Mouse (Mus musculus) lung, adult 18-20 months (tissue): ENCODE results near the gene Trio.

Experiments
- DNase-seq, 2 experiments: peaks; one replicate each; pipeline ENCODE4 v3.0.0; 2022; ENCODE audit warnings: mixed read lengths in 2 of 2

The Trio gene

DNA sequence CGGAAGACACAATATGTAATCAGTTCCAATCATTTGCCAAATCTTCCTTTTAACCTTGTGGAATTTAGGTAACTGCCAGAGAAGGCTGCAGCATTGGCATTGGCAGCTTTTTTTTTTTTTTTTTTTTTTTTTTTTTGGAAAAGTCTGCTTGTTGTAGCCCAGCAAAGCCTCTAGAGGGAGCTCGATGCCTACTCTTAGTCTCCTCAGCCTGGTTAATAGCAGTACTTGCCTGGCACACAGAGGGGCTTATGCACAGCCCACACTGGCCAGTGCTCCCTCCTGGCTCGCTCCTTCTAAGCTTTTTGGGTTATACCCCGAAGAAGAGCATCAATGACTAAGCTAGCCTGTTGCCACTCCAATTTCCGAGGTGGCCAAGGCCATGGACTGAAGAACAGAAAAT, 106.1 kb downstream of the Trio start:
- DNase-seq: peak in 1 of 2 experiments; percentile 44

DNA sequence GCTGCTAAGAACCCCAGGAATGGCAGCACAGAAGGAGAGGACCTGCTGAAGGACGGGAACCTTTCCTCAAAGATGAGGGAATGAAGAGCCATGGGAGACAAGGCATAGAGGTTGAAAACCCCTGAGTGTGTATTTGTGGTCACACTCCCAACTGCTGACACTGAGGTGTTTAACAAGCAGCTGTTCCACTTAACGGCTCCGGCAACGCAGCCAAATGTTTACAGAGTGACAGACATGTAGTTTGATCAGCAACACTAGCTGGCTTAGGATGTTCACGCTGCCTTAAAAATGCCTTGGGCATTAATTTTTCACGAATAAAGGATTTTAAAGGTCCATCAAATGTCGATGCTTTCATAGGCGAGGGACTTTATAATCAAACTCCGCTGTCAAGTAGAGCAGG, 106.8 kb downstream of the Trio start:
- no peak for DNase-seq

DNA sequence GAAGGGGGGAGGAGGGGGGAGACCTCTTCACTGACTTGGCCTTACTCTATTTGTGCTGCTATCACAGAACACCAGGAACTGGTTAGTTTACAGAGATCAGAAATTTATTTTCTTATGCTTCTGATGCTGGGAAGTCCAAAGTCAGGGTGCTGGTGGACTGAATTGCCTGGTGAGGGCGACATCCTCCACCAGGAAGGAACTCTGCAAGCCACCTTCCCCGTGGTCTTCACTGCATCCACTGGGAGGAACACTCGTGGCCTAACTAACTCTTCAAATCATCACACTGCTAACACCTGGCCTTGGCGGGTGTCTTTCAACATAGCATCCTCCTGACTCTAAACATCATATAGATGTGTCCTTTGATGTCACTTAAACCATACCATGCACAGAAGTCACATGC, 109.4 kb downstream of the Trio start:
- no peak for DNase-seq

DNA sequence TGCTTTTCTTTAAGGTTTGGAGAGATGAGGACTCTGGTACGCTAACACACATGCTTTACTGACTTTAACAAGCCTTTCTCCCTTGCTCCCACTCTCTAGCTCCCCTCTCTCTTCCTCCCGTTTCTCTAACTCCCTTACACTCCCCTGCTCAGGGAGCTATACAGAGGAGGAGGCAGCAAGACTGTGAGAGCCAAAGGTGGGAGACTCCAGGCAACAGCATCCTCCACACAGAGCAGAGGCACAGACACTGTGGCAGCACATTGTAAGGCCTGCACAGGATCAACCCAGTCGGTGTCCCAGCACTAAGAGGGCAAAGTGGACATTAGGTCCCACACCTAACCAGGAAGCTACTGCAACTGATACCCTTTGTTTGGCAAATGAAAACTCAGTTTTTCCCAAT, 112.6 kb downstream of the Trio start:
- DNase-seq: no peak

DNA sequence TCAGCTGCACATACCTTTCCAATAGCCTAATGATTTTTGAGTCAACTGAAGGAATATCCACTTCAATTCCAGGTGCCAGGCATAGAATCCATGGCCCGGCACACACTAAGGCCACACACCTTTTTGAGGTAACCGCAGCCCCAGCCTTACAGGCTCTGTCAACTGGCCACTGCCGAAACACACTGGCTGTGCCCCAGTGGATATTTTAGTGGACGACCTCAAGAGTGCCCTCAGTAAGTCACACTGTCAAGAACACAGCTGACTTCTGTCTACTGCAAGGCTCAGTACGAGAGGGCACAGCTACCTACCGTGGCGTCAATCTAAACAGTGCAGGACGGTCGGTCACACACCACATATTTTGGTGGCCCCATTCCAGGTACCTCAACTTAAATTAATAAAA, 114.5 kb downstream of the Trio start:
- no peak for DNase-seq

DNA sequence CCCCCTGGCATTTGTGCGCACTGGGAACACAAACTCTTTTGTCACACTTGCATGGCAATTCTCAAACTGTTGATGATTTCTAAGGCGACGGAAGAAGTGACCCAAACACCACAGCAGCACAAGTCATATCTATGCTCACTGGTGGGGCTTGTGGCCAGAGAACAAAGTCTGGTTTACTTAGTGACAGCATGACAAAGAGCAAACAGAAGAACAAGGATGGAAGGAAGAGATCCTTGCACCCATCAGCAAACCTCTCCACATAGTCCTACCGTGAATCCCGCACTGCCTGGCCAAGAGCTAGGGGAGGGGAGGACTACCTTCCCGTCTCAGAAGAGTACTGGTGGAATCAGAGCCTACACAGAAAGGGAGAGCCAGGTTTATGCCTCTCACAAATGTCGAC, 115.5 kb downstream of the Trio start:
- DNase-seq: no peak

DNA sequence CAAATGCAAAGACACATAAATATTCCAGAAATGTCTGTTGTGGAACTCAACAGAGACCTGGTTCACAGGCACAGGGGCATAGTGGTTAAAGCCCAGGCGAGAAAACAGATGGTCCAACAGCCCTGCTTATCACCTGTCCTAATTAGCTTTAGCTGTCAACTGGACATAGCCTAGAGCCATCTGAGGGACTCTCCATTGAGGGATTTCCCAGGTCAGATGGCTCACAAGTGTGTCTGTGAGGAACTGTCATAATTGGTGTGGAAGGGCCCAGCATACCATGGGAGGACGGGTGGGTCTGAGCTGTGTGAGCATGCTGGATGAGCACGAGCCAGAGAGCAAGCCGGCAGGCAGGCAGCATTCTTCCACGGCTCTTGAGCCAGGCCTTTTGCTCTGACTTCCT, 118.0 kb downstream of the Trio start:
- DNase-seq: no peak

DNA sequence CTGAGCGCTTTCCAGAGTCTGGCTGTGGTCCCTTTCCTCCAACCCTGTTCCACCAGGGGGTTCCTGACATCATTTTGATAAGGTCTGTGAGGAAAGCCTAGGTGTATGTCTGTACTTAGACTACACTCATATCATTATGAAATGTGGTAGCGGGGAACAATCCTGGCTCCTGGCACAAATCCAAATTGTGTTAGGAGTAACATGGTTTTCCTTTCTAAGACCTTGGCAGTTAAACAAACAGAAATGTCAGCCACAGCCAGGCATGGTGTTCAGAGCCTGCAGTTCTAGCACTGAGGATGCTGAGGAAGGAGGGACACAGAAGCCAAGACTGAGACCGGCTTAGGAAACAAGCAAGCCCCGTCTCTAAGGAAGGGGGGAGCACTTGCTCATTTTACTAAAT, 119.2 kb downstream of the Trio start:
- DNase-seq: no peak

DNA sequence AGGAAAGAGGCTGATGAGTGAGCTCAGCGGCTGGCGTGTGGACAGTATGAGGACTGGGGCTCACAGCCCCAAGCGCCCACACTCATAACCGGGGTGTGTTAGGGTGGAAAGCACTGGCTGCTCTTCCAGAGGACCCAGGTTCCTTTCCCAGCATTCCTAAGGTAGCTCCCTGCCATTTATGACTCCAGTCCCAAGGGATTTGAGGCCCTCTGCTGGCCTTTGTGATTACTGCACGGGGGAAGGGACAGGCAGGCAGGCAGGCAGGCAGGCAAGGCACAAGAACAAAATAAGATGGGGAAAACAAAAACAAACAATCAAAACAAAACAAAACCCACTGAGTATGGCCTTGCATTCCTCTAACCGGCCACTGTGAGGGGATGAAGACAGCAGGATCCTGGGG, 120.3 kb downstream of the Trio start:
- no peak for DNase-seq

DNA sequence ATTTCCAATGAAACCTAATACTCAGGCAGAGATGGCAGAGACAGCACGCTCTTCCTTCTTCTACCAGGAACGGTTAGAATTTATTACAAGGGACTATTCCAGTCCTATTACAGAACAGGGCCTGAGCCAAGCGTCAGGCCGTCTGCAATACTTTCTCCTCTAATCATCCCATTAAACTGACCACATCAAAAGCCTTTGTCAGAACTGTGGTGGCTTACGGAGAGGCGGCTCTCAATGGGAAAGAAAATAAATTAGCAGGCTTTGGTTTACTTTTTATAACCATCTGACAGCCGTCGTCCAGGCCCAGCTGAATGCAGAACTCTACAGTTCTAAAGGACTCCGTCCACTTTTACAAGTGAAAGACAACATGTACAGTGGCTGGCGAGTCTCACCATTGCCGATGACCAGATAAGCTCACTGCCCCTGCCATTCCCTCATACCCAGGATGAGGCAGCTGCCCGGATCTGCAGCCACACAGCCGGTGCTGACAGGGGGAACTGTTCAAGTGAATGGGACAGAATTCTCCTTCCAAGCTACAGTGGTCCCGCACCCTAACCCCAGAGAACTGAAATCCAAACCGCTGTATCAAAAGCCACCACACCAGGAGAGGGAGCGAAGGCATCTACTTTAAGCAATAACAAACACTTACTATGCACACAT, 121.2 kb downstream of the Trio start:
- DNase-seq: no peak

DNA sequence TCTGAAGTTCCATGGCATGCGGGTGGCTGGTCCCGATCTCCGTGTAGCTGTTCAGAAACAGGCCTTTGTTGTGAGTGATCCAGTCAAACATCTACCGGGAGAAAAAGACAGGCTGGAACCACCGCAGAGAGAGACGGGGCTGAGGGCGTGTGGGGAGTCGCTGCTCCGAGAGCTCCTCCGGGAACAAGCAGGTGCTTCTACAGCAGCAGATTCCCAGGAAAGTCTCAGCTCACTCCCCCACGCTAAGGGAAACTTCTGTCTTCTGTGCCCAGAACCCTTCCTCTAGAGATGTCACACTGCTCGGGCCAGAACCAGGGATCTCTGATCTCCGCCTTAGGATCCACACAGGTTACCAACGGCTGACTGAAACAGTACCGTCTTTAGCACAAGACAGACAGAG, 124.4 kb downstream of the Trio start:
- DNase-seq: no peak

DNA sequence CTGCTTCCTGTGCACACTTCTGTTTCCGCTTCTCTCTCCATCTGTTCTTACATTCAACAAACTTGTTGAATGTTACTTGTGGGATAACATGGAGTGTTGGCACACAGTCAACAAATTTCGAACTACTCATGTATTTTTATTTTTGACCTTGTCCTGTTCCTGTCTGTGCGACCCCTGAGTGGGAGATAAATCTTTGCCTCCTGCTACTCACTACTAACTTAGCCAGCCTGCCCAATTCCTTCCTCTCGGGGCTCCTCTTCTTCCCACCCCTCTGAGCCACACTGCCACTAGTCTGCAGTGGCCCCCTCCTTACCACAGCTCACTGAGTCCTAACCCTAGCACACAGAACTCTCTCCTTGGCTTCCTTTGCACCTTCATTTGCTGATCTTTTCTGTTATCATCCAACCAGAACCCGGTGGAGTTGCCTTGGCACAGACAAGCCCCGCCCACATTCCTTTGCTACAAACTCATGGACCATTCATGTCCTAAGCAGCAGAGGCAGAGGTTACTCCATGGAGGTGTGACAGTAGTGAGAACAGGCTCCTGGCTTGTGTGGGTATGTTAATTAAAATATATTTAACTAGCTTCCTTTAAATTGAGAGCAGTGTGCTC, 126.7 kb downstream of the Trio start:
- no peak for DNase-seq

DNA sequence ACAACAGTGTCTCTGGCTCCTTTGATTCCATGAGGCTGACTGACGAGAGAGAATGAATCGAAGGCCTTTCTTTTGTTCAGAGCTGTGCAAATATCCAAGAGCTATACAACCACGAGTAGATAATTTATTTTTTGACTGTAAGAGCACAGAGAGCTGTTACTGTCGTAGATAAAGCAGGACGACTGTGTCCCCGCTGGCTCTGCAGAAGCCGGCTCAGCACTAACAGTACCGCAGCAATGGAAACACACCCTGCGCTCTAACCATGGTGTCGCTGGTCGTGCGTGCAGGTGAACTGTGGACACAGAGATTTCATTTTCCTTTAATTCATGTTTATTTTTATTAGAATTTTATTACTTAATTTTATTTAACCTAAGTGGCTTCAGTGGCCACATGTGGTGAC, 131.5 kb downstream of the Trio start:
- no peak for DNase-seq

DNA sequence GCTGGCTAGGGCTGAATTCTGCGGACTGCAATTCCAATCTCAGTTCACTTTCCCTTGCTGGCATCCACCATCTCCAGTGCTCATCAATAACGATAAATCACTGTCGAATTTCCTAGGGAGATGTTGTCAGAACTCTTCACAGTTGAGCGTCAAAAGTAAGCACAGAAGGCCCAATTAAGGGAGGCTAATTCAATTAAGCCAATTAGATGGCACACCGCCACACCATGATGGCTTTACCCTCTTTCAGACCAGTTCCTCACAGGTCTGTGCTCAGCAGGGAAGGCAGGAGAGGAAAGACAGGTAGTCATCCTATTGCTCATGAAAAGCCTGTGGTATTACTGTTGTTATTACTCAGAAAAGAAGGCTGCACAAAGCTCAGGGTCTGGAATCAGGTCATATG, 133.6 kb downstream of the Trio start:
- no peak for DNase-seq

DNA sequence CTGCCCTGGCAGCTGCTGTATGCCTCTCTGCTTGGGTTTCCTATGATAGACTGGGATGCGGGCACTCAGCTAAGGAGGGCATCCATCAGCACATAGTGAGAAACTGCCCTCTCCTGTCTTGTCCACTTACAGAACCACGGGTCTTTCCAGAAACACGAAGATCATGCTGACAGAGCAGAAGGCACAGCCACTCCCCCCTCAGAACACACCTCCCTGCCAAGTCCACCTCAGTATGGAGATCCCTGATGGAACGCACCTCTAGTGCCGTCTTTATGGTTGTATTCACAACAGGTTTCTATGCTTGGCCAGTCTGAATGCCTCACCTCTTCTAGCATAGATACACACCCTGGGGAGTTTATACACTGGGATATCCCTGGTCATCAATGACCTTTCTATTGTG, 135.0 kb downstream of the Trio start:
- DNase-seq: no peak

DNA sequence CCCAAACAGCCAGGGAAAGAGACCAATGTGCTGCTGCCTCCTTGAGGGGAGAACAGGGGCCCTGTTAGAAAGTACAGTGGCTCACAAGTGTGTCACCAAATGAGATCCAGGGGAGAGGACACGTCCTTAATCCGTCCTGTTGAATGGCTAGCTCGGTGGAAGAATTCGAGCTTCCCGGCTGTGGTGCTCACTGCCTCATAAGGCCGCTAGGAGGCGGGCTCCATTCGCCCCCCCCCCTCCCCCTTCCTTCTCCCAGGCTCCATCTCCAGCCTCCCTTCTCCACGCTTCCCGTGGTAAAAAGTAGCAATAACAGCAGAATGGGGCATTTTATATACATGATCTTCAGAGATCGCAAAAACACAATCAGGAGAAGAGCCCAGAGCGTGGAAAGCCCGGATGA, 137.5 kb downstream of the Trio start:
- DNase-seq: no peak

DNA sequence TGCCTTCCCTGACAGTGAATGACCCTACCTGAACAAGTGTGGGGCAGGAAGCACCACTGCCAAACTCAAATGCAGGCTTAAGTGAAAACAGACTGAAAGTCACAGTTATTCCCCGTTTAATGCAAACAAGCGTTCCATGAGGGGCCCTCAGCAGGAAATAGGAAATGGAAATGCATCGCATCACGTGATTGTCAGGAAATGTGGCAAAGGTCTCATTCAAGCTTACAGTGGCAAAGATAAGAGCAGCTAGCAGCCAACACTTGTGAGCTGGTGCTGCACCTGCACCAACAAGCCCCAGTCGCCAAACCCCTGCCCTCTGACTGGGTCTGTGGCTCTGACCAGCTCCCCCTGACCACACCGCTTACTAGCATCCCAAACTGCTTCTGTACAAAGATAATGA, 138.7 kb downstream of the Trio start:
- DNase-seq: no peak

DNA sequence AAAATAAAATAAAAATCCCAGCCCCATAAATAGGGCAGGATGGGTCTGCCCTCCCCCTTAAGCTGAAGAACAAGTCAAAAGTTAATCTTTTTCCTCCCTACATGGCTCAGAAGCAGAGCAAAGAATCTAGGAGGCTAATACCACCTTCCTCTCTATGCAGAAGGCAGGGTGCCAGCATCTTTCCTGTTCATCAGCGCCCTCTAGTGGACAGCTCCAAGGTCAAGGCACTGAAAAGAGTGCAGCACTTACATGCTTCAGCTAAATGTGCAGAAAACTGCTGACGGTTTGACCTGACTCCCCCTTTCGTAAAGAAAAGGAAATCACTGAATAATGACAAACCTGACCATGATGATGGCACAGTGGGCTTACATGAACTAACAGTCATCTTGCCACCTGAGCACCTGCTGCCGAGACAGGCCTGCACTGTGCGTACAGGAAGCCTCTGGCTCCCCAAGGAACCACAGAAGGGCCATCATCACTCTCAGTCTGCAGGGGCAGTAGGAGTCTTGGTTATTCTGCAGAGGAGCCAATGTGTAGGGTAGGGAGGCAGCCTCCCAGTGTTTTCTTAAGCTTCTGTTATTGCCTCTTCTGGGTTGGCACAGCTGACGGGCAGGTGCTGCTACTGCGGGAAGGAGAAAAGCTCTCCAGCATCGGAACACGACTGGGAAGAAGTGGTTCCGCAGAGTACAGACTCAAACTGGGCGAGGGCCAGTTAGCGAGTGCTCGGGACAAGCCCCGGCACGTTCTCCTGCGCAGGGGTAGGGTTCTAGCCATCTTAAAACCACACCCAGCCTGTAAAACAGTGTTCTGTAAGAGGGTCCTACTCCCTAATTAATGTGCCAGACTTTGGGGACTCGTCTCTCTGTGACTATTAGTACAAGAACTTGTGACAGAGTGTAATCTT, 141.0 kb downstream of the Trio start:
- peak; percentile 68 to 76 for DNase-seq

DNA sequence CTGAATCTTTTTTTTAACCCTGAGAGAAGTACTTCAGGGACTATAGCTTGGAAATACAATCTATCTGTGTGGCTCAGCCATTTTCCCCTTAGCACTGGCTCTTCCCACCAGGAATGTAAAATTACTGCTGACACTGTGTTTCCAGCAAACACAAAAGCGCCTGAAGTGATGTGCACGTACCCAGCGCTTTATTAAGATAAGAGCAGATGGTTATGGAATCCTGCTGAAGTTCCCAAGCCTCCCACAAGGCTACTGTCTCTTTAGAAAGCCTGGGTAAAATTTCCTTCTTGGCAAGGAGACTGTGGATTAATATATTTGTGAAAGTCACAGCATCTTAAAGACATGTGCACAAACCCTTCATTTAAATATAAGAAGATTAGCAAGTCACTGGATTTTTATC, 141.8 kb downstream of the Trio start:
- no peak for DNase-seq

DNA sequence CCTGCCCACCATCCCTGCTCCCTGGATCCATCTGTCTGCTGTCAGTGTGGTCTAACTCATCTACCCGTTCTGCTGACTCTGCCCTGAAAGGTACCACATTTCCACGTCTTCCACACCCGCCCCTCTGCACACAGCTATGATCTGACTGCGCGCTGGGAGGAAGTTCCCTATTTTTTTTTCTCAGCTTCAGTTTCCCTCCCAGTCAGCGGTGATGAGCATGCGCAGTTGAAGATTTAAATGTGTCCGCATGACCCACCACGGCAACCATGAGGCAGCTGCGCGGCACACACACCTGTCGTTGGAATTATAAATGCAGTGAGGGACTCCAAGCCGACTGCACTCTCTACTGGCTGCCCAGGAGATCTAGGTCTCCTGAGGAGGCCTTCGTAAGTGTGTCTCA, 142.8 kb downstream of the Trio start:
- peak in 1 of 2 experiments; percentile 31 for DNase-seq

DNA sequence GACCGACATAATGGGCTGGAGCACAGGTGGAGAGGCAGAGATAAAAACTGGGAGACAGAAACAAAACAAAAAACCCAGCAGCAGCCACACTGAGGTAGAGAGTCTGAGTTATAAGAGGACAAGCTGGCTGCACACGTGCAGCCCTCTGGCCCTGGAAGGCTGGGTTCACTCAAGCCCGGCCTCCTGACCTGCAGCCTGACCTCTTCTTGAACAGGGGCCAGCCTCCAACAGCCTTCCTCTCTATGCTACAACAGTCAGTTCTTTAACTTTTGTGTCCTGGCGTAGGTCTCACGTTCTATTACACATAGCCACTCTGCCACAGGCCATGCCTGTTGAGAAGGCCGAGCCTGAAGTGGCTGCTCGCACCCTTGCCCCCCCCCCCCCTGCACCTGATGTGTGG, 147.8 kb downstream of the Trio start:
- no peak for DNase-seq

DNA sequence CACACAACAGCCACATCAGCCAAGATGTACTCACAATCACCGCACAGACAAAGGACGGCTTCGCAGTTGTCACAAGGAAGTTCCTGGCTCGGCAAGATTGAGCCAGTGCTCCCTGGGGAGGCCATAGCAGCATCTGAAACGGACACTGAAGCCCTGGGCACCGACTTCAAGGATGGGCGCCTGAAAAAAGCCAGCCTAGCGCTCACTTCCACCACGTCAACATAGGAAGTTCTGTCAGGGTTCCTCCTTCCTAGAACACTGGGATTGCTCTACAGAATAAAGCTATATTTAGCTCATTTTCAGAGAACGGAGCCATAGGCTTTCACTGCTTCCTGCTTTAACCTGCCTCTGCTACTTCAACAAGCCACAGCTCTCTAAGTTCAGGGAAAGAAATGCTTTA, 149.3 kb downstream of the Trio start:
- no peak for DNase-seq

DNA sequence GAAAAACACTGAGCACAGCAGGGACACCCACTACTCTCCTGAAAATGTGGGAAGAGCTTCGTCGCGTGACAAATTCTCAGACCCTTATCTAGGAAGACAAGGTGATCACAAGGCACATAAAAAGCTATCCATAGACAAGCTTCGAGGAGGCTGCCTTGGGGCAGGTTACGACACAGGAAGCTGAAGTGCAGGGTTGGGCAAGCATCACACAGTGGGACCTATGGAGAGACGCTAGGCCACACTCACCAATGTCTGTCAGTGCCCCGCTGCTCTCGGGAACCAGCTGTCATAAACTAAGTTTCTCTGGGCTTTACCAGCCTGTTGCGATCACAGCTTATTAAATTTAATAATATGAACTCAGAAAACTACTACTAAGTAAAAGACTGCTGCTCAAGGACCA, 149.9 kb downstream of the Trio start:
- DNase-seq: no peak

DNA sequence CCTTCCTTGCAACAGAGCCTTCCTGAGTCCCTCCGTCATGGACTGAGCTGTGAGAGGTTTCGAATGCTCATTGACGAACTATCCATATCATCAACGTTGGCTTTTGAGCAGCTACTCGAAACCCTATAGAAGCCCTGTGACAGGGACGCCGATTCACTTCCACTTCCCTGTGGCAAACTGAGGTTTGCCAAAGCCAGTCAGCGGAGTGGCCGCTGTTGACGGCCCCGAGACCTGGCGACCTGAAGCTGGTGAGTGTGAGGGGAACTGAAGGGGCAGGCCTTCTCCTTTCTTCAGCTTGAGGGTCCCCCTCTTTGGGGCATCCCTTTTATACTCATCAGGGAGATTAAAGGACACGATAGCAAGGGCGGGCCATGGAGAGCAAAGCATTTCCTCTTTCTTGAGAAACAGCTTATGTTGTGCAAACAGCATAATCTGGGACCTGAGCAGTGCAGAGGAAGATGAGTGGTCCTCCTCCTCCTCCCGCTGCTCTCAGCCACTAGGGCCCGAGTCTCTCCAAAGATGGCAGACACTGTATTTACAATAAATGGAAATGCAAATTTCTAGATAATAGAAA, 151.8 kb downstream of the Trio start:
- peak in 1 of 2 experiments; percentile 18 for DNase-seq
